Mouse (Mus musculus) left cerebral cortex, adult 9 months (tissue): ENCODE data around the gene Rab43.

Experiments
- DNase-seq, 2 experiments: peaks; one replicate each; pipeline ENCODE4 v3.0.0; 2022; ENCODE audit warnings: low spot score in 2 of 2

Rab43 gene

DNA sequence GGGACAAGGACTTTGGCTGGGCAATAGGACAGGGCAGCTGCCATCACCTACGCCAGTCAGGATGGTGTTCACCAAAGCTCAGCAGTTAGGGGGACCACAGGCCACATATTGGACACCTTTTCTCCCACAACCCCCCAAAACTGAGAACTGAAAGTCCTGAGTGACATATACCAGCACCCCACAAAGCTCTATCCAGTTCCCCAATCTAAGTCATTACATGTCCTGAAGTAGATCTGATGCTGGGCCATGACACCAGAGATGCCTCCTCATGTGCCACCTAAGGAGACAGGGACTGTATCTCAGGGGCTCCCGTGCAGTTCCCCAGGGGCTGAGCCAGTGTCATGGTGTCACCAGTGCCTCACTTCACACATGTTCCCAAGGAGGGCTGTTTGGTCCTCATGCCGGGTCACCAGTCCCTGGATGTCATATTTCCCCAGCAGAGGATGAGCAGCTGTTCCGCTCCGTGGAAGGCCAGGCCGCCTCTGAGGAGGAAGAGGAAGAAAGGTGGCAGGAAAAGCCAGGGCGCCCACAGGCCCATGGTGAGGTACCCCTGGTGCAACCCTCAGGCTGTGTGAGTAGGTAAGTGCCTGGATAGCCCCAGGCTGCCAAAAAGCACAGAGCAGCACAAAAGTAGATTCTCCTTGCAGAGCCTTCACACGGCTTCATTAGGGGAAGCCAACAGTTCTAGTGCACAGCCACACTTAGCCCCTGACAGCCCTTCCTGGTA, 61.6 kb downstream of the Rab43 start:
- DNase-seq, result no peak

- no peak for DNase-seq
Measured at GRCm38 (mm10) chr6:87748531-87748930, 63.4 kb downstream of the Rab43 start.

GRCm38 (mm10) chr6:87748078-87748477, 63.9 kb downstream of the Rab43 start:
- DNase-seq, result no peak

DNA sequence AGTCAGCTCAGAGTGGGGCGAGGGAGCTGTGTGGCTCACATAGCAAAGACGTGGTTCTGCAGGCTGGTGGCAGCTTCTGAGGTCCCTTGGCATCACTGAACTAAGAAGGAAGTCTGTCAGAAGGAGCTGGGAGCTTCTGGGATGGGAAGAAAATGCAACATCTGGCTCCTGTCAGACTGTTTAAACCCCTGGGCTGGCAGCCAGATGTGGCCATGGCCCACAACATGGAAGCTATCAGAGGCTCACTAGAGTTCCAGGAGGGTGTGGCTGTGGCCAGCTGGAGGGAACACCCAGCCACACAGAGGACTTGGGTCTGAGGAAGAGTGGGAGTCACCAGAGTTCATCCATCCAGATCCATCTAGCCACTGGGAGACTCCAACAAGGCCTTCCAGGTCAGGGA, 65.1 kb downstream of the Rab43 start:
- DNase-seq, result no peak

- no peak for DNase-seq
Measured at GRCm38 (mm10) chr6:87746059-87746458, 65.9 kb downstream of the Rab43 start.

DNA sequence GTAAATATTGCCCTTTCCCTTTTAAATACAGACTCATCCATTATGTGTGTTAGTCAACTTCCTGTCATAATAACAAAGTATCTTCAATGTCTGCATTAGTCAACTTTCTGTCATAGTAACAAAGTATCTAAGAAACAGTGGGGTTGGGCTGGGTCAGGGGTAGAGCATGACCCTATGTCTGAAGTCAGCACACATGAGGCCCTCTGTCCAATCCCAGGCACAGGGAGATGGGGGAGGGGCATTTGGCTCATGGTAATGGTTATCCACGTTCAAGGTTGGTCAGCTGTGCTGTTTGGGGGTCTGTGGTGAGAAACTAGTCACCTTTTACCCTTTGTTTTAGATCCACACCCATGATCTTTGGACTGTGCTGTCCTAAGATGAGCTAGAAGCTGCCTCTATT, 66.7 kb downstream of the Rab43 start:
- DNase-seq, result no peak

GRCm38 (mm10) chr6:87744632-87745031, 67.3 kb downstream of the Rab43 start:
- DNase-seq, result no peak

DNA sequence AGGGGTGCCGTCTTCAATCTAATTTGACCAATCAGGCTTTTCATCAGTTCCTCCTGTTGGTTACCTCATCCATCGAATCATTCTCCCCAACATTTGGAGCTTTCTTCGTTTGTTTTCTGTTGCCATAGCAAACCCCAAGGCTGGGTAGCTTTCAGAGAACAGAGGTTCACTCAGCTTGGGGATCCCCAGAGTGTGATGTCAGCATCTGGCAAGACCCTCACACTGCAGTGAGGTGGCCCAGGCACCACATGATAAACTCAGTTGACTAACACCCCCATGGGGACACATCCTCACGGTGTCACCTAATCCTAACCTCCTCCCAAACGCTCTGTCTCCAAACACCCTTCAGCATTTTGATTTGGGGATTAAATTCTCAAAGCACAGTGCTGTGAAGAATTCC, 68.7 kb downstream of the Rab43 start:
- DNase-seq, result no peak

GRCm38 (mm10) chr6:87742804-87743203, 69.2 kb downstream of the Rab43 start:
- DNase-seq, result no peak

- DNase-seq, result no peak
Measured at GRCm38 (mm10) chr6:87741978-87742377, 70.0 kb downstream of the Rab43 start.

DNA sequence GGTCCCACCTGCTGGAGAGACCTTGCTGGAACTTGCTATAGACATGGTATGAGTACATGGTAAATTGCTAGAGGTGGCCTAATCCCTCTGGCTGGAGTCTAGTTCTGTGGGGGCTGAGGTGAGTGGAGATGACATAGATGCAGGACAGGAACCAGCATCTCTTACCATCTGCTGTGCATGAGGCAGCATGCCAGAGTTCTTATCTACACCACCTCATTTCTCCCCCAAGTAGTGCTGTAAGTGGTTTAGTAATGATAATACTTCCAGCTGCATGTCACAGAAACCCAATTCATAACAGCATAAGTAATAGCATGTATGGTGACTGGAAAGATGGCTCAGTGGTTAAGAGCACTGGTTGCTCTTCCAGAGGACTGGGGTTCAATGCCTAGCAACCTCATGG, 71.5 kb downstream of the Rab43 start:
- no peak for DNase-seq

- no peak for DNase-seq
Measured at GRCm38 (mm10) chr6:87739898-87740297, 72.1 kb downstream of the Rab43 start.
